Mouse (Mus musculus): Measurements from ENCODE around the gene Rad51b. TPM values are rescaled to one million over a fixed set of nuclear protein-coding genes. Genes with fewer than 3 reads are reported as not detected.
A peak's percentile ranks its signal among the peaks of the same experiment; 100 is the strongest.

The Rad51b gene
- polyA plus RNA-seq, 1 experiment from 2014 or later = 8.9 TPM

DNA sequence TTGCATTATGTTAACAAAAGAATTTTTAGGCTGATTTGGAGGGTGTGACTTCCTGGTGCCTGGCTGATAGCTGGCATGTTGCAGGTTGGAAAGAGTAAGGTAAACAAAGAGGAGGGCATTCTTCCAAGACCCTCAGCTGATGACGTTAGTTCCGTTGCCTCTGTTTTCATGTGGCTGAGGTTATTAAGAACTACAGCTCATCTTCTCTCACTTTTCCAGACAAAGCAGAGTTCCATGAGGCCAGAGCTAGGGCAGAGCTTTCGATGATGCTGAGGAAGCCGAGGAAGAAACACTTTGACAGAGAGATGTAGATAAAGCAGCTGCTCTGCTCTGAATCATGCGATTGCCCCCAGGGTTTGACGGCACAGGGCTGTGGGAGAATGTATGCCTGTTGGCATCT lies 250.5 kb downstream of the Rad51b start:
- Histone ChIP-seq H3K4me3 (ENCODE audit: low read length) (no peak overlapping the region), H3K4me1 (ENCODE audit: insufficient read depth, low read length) (peaks cover 9% of the 10 kb centered on the region; the same call in 1 of the 2 replicates), H3K27me3 (ENCODE audit: insufficient read depth, low read length) (no peaks in the 10 kb centered on the region), H3K36me3 (ENCODE audit: insufficient read depth, low read length) (no peaks in the 10 kb centered on the region), H3K4me2 (replicated peaks; ENCODE audit: low read depth, low read length) (no peak overlapping the region), H3K9ac (replicated peaks; ENCODE audit: low read length) (no peak overlapping the region), H3K27ac (ENCODE audit: low read length) (no peak overlapping the region), H3K9me3 (ENCODE audit: low read length) (no peaks in the 10 kb centered on the region)
- no peak for ATAC-seq (ENCODE audit: low FRiP score, low TSS enrichment)
- WGBS = 51% methylated on average over 6 of the region's 6 CpGs

DNA sequence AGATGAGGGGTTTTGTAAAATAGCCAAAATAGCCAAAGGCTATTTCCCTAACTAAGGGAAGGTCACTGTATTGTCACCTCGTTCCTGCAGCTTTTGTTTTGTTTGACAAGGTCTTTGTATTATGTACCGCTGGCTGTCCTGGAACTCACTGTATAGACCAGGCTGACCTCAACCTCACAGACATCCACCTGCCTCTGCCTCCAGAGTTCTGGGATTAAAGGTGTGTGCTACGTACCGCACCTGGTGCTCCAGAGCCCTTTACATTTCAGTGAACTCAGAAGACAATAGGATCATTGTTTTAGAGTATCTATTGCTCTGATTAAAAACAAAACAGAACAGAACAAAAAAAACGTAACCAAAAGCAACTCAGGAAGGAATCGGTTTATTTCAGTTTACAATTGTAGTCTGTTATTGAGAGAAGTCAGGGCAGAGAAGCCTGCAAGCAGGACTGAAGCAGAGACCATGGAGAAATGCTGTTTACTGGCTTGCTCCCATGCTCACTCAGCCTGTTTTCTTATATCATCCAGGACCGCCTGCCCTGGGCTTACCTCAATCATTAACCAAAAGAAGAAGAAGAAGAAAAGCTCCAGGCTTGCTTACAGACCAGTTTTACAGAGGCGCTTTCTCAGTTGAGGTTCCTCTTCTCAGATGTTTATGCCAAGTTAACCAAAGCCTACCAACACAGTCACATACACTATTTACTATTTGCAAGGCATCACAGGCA lies 251.7 kb downstream of the Rad51b start:
- H3K9ac ChIP-seq (replicated peaks; ENCODE audit: low read length) = no peak overlapping the region
- no peak for ATAC-seq (ENCODE audit: low FRiP score, low TSS enrichment)
- H3K27ac ChIP-seq (ENCODE audit: low read length) = peak overlapping the region; percentile 50
- H3K36me3 ChIP-seq (ENCODE audit: insufficient read depth, low read length) = no peaks in the 10 kb centered on the region
- no peaks in the 10 kb centered on the region for H3K9me3 ChIP-seq (ENCODE audit: low read length)
- WGBS = 75% methylated on average over 8 of the region's 8 CpGs
- no peak overlapping the region for H3K4me2 ChIP-seq (replicated peaks; ENCODE audit: low read depth, low read length)
- H3K4me1 ChIP-seq (ENCODE audit: insufficient read depth, low read length) = peaks cover 9% of the 10 kb centered on the region; the same call in 1 of the 2 replicates
- no peak overlapping the region for H3K4me3 ChIP-seq (ENCODE audit: low read length)
- no peaks in the 10 kb centered on the region for H3K27me3 ChIP-seq (ENCODE audit: insufficient read depth, low read length)

DNA sequence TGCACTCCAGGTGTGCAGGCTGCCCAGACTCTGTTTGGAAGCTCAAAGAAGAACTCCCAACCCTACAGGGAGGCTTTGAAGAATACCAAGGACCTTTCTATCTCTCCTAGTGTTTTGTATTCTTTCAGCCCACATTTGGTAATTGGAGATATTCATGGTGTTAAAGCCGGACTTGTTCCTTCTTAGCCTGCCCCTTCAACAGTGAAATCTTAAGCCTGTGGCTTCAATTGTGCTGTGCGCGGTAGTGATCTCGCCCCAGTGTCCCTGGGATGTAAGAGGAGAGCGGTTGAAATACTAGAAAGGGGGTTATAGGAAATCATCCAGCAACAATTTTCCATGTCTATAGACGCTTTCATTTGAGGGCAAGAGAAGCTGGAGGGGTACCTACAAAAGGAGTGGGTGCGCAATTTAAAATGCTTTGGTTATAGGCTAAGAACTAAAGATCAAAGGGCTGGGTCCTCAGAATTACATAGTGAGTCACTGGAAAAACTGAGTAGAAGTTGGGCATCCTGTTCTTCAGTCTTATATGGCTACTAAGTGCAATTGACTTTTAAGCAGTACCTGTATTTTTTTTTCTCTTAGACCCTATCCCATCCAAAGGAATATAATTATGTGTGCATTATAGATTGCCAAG lies 253.1 kb downstream of the Rad51b start:
- H3K9me3 ChIP-seq (ENCODE audit: low read length) = no peaks in the 10 kb centered on the region
- no peaks in the 10 kb centered on the region for H3K27me3 ChIP-seq (ENCODE audit: insufficient read depth, low read length)
- WGBS = 95% methylated on average over 7 of the region's 7 CpGs
- no peak for ATAC-seq (ENCODE audit: low FRiP score, low TSS enrichment)
- no peak overlapping the region for H3K27ac ChIP-seq (ENCODE audit: low read length)
- no peak overlapping the region for H3K4me3 ChIP-seq (ENCODE audit: low read length)
- no peaks in the 10 kb centered on the region for H3K36me3 ChIP-seq (ENCODE audit: insufficient read depth, low read length)
- peaks cover 9% of the 10 kb centered on the region; the same call in 1 of the 2 replicates for H3K4me1 ChIP-seq (ENCODE audit: insufficient read depth, low read length)
- H3K9ac ChIP-seq (replicated peaks; ENCODE audit: low read length) = no peak overlapping the region
- H3K4me2 ChIP-seq (replicated peaks; ENCODE audit: low read depth, low read length) = no peak overlapping the region

DNA sequence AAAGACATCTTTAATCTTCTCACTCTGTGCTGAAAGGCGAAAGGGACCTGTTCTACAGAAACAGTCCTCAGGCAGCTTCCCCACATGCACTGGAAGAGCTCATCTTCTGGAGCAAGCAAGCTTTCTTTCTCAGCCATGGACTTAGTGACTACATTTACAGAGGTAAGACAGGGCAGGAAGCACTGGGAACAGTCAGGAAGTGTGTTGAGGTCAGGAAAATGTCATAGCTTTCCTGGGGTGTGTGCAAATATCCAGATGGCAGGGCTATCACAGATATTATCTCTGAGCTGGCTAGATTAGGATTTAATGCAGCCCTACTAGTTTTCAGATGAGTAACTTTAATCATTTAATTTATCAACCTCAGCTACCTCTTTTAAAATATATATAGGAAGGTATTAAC lies 254.2 kb downstream of the Rad51b start:
- H3K9me3 ChIP-seq (ENCODE audit: low read length) = no peaks in the 10 kb centered on the region
- no peak for ATAC-seq (ENCODE audit: low FRiP score, low TSS enrichment)
- H3K27ac ChIP-seq (ENCODE audit: low read length) = no peak overlapping the region
- no peak overlapping the region for H3K4me2 ChIP-seq (replicated peaks; ENCODE audit: low read depth, low read length)
- H3K4me1 ChIP-seq (ENCODE audit: insufficient read depth, low read length) = peaks cover 9% of the 10 kb centered on the region; the same call in 1 of the 2 replicates
- no peaks in the 10 kb centered on the region for H3K27me3 ChIP-seq (ENCODE audit: insufficient read depth, low read length)
- no peak overlapping the region for H3K9ac ChIP-seq (replicated peaks; ENCODE audit: low read length)
- no peaks in the 10 kb centered on the region for H3K36me3 ChIP-seq (ENCODE audit: insufficient read depth, low read length)
- 65% methylated on average over 1 of the region's 1 CpGs for WGBS
- no peak overlapping the region for H3K4me3 ChIP-seq (ENCODE audit: low read length)

DNA sequence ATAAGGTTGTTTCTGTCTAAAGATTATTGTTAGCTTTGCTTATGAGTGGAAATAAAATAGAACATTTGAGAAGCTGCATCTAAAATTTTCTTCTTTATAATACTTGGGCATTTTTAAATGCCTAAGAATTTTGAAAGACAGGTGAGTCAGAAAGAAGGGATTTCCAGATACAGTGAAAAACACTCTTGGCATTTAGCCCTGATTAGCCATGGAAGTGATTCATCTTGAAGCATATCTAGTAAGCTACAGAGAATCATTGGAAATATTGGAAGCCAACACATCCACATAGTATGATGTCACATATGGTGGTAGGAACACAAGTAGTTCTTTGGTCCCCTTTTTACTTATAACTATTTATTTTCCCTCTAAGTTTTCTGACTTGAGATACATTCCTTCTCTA lies 256.0 kb downstream of the Rad51b start:
- no peak overlapping the region for H3K9ac ChIP-seq (replicated peaks; ENCODE audit: low read length)
- no peaks in the 10 kb centered on the region for H3K27me3 ChIP-seq (ENCODE audit: insufficient read depth, low read length)
- H3K4me3 ChIP-seq (ENCODE audit: low read length) = no peak overlapping the region
- H3K9me3 ChIP-seq (ENCODE audit: low read length) = no peaks in the 10 kb centered on the region
- H3K36me3 ChIP-seq (ENCODE audit: insufficient read depth, low read length) = no peaks in the 10 kb centered on the region
- no peak overlapping the region for H3K27ac ChIP-seq (ENCODE audit: low read length)
- ATAC-seq (ENCODE audit: low FRiP score, low TSS enrichment) = no peak
- H3K4me2 ChIP-seq (replicated peaks; ENCODE audit: low read depth, low read length) = no peak overlapping the region
- H3K4me1 ChIP-seq (ENCODE audit: insufficient read depth, low read length) = peaks cover 13% of the 10 kb centered on the region; the same call in 1 of the 2 replicates

DNA sequence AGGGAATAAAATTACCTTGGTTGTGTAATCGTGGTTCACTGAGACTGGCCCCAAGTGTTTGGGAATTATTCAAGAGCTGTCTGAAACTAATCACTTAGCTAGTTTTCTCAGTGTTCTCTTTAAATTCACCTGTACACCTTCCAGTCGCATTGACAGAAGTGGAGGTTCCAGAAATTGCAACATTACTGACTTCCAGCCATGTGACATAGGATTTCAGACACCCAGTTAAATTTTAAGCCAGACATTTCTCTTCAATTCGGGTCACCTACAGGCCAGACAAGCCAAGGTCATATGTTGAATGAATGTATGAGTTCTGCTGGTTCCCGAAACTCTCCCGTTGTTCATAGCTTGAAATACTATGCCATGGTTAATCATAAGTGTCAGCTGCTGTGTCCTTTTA lies 260.8 kb downstream of the Rad51b start:
- peak; percentile 57; the same call in 1 of the 2 replicates for ATAC-seq (ENCODE audit: low FRiP score, low TSS enrichment)
- Histone ChIP-seq H3K4me1 (ENCODE audit: insufficient read depth, low read length) (peaks cover 18% of the 10 kb centered on the region), H3K4me3 (ENCODE audit: low read length) (no peak overlapping the region), H3K9ac (replicated peaks; ENCODE audit: low read length) (no peak overlapping the region), H3K27ac (ENCODE audit: low read length) (peak overlapping the region; percentile 78), H3K4me2 (replicated peaks; ENCODE audit: low read depth, low read length) (no peak overlapping the region), H3K36me3 (ENCODE audit: insufficient read depth, low read length) (no peaks in the 10 kb centered on the region), H3K9me3 (ENCODE audit: low read length) (no peaks in the 10 kb centered on the region), H3K27me3 (ENCODE audit: insufficient read depth, low read length) (no peaks in the 10 kb centered on the region)
- WGBS = 45% methylated on average over 5 of the region's 5 CpGs

DNA sequence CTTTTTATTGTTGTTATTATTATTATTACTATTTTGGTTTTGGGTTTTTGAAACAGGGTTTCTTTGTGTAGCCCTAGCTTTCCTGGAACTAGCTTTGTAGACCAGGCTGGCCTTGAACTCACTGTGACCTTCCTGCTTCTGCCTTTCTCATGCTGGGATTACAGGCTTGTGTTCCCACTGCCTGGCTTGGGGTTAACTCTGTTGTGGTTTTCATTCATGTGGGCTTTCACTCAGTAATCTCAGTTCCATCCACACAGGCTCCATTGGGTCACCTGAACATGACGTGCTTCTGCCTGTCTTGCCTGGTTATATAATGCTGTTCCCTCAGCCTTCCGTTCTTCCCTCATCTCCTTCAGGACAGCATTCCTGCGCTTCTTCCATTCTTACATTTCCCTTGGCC lies 261.6 kb downstream of the Rad51b start:
- H3K9ac ChIP-seq (replicated peaks; ENCODE audit: low read length) = no peak overlapping the region
- no peak overlapping the region for H3K27ac ChIP-seq (ENCODE audit: low read length)
- no peak overlapping the region for H3K4me3 ChIP-seq (ENCODE audit: low read length)
- ATAC-seq (ENCODE audit: low FRiP score, low TSS enrichment) = no peak
- H3K4me2 ChIP-seq (replicated peaks; ENCODE audit: low read depth, low read length) = no peak overlapping the region
- peaks cover 18% of the 10 kb centered on the region for H3K4me1 ChIP-seq (ENCODE audit: insufficient read depth, low read length)
- WGBS = 85% methylated on average over 3 of the region's 3 CpGs
- H3K9me3 ChIP-seq (ENCODE audit: low read length) = no peaks in the 10 kb centered on the region
- no peaks in the 10 kb centered on the region for H3K36me3 ChIP-seq (ENCODE audit: insufficient read depth, low read length)
- no peaks in the 10 kb centered on the region for H3K27me3 ChIP-seq (ENCODE audit: insufficient read depth, low read length)

DNA sequence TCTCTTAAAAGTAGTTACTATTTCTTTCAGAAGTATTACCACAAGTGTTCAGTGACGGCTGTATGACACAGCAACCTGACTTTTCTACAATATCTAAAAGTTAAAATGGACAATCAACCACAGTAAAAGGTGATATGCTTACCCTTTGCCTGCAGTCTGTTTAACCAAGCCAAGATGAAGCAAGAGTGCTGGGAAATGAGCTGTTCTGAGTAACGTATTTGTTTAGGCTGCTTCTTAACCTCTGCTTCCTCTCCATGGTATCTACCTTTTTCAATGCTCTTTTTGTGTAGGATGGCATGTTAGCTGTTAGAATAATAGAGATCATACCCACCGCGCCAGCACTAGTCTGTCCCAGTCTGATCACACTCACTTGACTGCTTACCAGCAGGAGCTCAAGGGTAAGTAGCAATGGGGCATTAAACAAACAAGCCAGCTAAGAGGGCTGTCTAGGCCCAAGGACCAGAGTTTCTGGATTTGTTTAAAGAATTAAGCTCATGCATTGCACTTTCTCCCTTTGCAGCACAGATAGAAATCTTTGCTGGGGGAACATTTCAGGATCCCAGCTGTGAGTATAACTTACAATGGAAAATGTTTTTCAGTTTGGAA lies 262.4 kb downstream of the Rad51b start:
- Histone ChIP-seq H3K4me2 (replicated peaks; ENCODE audit: low read depth, low read length) (no peak overlapping the region), H3K4me3 (ENCODE audit: low read length) (no peak overlapping the region), H3K4me1 (ENCODE audit: insufficient read depth, low read length) (peaks cover 18% of the 10 kb centered on the region), H3K27me3 (ENCODE audit: insufficient read depth, low read length) (no peaks in the 10 kb centered on the region), H3K36me3 (ENCODE audit: insufficient read depth, low read length) (no peaks in the 10 kb centered on the region), H3K9me3 (ENCODE audit: low read length) (no peaks in the 10 kb centered on the region), H3K9ac (replicated peaks; ENCODE audit: low read length) (no peak overlapping the region), H3K27ac (ENCODE audit: low read length) (peak overlapping the region; percentile 0; the same call in 1 of the 2 replicates)
- ATAC-seq (ENCODE audit: low FRiP score, low TSS enrichment) = no peak
- WGBS = 72% methylated on average over 4 of the region's 4 CpGs

DNA sequence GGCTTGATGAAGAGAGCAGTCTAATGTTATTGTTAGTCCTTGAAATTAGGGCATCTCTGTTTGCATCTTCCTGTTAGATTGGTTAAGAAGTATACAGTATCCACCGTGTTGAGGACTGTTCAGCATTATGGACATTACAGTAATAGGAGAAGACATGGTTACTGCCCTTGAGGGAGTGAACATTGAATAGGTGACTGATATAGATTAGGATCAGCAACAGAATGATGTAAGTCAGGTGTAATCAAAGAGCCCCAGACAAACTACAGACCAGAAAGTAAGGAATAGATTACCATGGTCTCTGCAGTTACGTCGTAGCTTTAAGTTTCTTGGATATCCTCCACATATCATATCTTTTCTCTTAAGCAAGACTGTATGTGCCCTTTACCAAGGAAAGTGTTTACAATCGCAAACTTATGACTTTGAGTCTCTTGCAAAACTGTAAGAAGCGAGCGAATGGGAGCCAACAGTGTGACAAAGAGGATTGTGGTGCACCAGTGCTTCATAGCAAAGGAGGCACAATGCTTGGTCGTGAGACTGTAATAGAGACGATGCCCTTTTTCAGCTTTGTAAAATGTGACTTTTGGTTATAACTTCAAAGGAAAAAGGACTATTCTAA lies 263.1 kb downstream of the Rad51b start:
- H3K4me3 ChIP-seq (ENCODE audit: low read length) = no peak overlapping the region
- H3K4me1 ChIP-seq (ENCODE audit: insufficient read depth, low read length) = peaks cover 18% of the 10 kb centered on the region
- ATAC-seq (ENCODE audit: low FRiP score, low TSS enrichment) = peak; percentile 39; the same call in 1 of the 2 replicates
- whole genome bisulfite sequencing = 80% methylated on average over 8 of the region's 8 CpGs
- peak overlapping the region; percentile 62; the same call in 1 of the 2 replicates for H3K27ac ChIP-seq (ENCODE audit: low read length)
- no peak overlapping the region for H3K4me2 ChIP-seq (replicated peaks; ENCODE audit: low read depth, low read length)
- no peak overlapping the region for H3K9ac ChIP-seq (replicated peaks; ENCODE audit: low read length)
- H3K9me3 ChIP-seq (ENCODE audit: low read length) = no peaks in the 10 kb centered on the region
- no peaks in the 10 kb centered on the region for H3K36me3 ChIP-seq (ENCODE audit: insufficient read depth, low read length)
- H3K27me3 ChIP-seq (ENCODE audit: insufficient read depth, low read length) = no peaks in the 10 kb centered on the region
